Mouse (Mus musculus) heart, embryonic 16.5 days (tissue): ENCODE measurements around the gene Myo6. TPM values are rescaled to one million over a fixed set of nuclear protein-coding genes. Genes with fewer than 3 reads are reported as not detected.

Experiments
- ATAC-seq: fragments of 200-750 bp; cut with Nextera tagmentation; replicated peaks from 2 replicates; pipeline ENCODE4 v1.8.0; 2017; ENCODE audit warnings: moderate number of reproducible peaks; ENCODE audit not compliant: insufficient read depth, low FRiP score; ENCODE audit errors: extremely low read depth
- H3K27ac ChIP-seq: fragments of 300-500 bp; sonication (generic); 2 replicates; pipeline ENCODE4 v1.5.1; 2014; ENCODE audit warnings: mild to moderate bottlenecking, low read length, control low read depth, moderate library complexity
- H3K27me3 ChIP-seq: fragments of 300-500 bp; sonication (generic); 2 replicates; pipeline ENCODE4 v1.6.1; 2014; ENCODE audit warnings: low read length, mixed read lengths; ENCODE audit not compliant: control insufficient read depth, insufficient read depth
- H3K36me3 ChIP-seq: fragments of 300-500 bp; sonication (generic); 2 replicates; pipeline ENCODE4 v1.6.1; 2014; ENCODE audit not compliant: control insufficient read depth, insufficient read depth
- H3K4me1 ChIP-seq: fragments of 300-500 bp; sonication (generic); 2 replicates; pipeline ENCODE4 v1.6.1; 2014; ENCODE audit warnings: low read length, mixed read lengths; ENCODE audit not compliant: control insufficient read depth, insufficient read depth
- H3K4me2 ChIP-seq: fragments of 300-500 bp; sonication (generic); 2 replicates; pipeline ENCODE4 v1.6.1; 2014; ENCODE audit warnings: low read depth, mild to moderate bottlenecking, control low read depth, low read length
- H3K4me3 ChIP-seq: fragments of 300-500 bp; sonication (generic); 2 replicates; pipeline ENCODE4 v1.5.1; 2014; ENCODE audit warnings: mild to moderate bottlenecking, control low read depth, low read length
- H3K9ac ChIP-seq: fragments of 300-500 bp; sonication (generic); 2 replicates; pipeline ENCODE4 v1.6.1; 2014; ENCODE audit warnings: low read length, control low read depth
- H3K9me3 ChIP-seq: fragments of 300-500 bp; sonication (generic); replicated peaks from 2 replicates; pipeline ENCODE4 v1.6.1; 2016; ENCODE audit warnings: low read length; ENCODE audit not compliant: control insufficient read depth
- WGBS: fragments of 180-500 bp; shearing (Covaris S2); extraction: QIAGEN DNeasy Blood & Tissue Kit; methylation state at CpG from one replicate; pipeline ENCODE4 v1.1.7; 2014; 5-methylcytosine and 5-hydroxymethylcytosine counted together
- polyA plus RNA-seq: library from polyadenylated mRNA; unstranded; fragments of >200 nt; fragmentation: Nextera tagmentation; extraction: Ambion mirVana; gene quantifications from 2 replicates; pipeline ENCODE4 v1.2.1, GENCODE M21; 2015

Myo6 gene
- polyA plus RNA-seq, 1 experiment from 2014 or later = 10.0 TPM

- Histone ChIP-seq H3K4me1 (peaks cover 9% of the 10 kb centered on the region; the same call in 1 of the 2 replicates), H3K4me3 (no peak overlapping the region), H3K27me3 (no peaks in the 10 kb centered on the region), H3K36me3 (no peaks in the 10 kb centered on the region), H3K9ac (no peak overlapping the region; the same call in 1 of the 2 replicates), H3K4me2 (no peak overlapping the region), H3K27ac (peak overlapping the region; percentile 81), H3K9me3 (no peaks in the 10 kb centered on the region)
- 41% methylated on average over 13 of the region's 13 CpGs for WGBS
- peak; percentile 73 for ATAC-seq
These were observed 12.1 kb downstream of the Myo6 start for GRCm38 (mm10) chr9:80176696-80177478.

DNA sequence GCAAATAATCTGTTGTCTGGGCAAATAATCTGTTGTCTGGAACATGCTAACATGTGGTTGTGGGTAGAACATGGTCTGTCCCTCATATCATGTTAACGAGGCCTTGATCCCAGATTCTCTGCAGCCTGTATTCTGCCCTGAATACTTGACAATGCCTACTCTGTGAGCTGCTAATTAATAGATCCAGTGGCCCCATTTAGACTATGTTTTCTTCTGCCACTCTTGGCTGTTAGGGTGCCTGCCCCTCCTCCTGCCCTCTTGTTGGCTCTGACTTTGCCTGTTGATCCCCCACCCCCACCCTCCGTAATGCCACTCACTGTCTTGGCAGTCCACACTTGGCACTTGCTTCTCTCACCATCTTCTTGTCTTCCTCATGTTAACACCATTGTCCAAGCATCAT is 13.8 kb downstream of the Myo6 start:
- no peaks in the 10 kb centered on the region for H3K9me3 ChIP-seq
- no peaks in the 10 kb centered on the region for H3K36me3 ChIP-seq
- no peak overlapping the region for H3K4me2 ChIP-seq
- no peak overlapping the region for H3K4me3 ChIP-seq
- H3K27me3 ChIP-seq = no peaks in the 10 kb centered on the region
- no peak overlapping the region for H3K9ac ChIP-seq
- no peak overlapping the region for H3K27ac ChIP-seq
- WGBS = 77% methylated on average over 2 of the region's 2 CpGs
- peaks cover 7% of the 10 kb centered on the region; the same call in 1 of the 2 replicates for H3K4me1 ChIP-seq
- no peak for ATAC-seq

DNA sequence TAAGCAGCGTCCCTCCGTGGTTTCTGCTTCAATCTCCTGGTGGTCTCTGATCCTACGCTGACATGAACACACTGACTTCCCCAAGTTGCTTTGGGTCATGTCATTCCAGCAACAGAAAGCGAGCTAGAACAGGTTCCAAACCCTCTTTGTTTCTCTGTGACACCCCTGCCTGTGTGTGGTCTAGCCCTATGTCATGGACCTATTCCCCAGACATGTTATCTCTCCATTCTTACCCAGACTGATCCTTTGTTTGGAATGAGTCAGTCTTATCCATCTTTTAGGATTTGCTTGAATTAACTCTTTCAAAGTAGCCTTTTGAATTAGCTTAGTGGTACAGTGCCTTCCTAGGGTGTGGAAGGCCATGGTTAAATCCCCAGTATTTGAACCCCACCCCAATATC is 14.9 kb downstream of the Myo6 start:
- Histone ChIP-seq H3K27me3 (no peaks in the 10 kb centered on the region), H3K4me1 (peaks cover 7% of the 10 kb centered on the region; the same call in 1 of the 2 replicates), H3K4me3 (no peak overlapping the region), H3K9me3 (no peaks in the 10 kb centered on the region), H3K27ac (no peak overlapping the region), H3K9ac (no peak overlapping the region), H3K4me2 (no peak overlapping the region), H3K36me3 (no peaks in the 10 kb centered on the region)
- 73% methylated on average over 4 of the region's 4 CpGs for WGBS
- ATAC-seq = no peak

GRCm38 (mm10) chr9:80180771-80181170 is 15.9 kb downstream of the Myo6 start:
- H3K27ac ChIP-seq = no peak overlapping the region
- WGBS = 73% methylated on average over 5 of the region's 5 CpGs
- no peak overlapping the region for H3K4me3 ChIP-seq
- H3K36me3 ChIP-seq = no peaks in the 10 kb centered on the region
- H3K27me3 ChIP-seq = no peaks in the 10 kb centered on the region
- no peak overlapping the region for H3K4me2 ChIP-seq
- no peak overlapping the region for H3K9ac ChIP-seq
- H3K9me3 ChIP-seq = no peaks in the 10 kb centered on the region
- ATAC-seq = no peak
- peaks cover 7% of the 10 kb centered on the region; the same call in 1 of the 2 replicates for H3K4me1 ChIP-seq

DNA sequence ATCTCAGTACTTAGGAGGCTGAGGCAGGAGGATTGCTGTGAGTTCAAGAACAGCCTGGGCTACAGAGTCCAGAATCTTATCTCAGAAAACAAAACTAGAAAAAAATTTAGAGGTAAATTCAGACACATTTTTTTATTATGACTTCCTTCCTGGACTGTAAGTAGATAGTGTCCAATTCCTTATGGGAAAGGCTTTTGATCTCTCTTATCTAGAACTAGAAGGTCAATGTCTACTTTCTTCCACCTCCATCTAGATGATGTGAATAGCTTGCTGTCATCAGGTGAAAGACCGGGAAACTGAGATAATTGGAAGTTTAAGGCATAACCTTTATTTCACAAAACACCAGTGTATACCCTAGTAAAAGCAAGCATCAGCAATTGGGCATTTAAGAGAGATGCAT is 16.9 kb downstream of the Myo6 start:
- no peaks in the 10 kb centered on the region for H3K9me3 ChIP-seq
- H3K4me2 ChIP-seq = no peak overlapping the region
- H3K36me3 ChIP-seq = no peaks in the 10 kb centered on the region
- no peak overlapping the region for H3K27ac ChIP-seq
- H3K4me1 ChIP-seq = peaks cover 7% of the 10 kb centered on the region; the same call in 1 of the 2 replicates
- no peak for ATAC-seq
- WGBS = 82% methylated on average over 1 of the region's 1 CpGs
- H3K9ac ChIP-seq = no peak overlapping the region
- H3K27me3 ChIP-seq = no peaks in the 10 kb centered on the region
- H3K4me3 ChIP-seq = no peak overlapping the region

DNA sequence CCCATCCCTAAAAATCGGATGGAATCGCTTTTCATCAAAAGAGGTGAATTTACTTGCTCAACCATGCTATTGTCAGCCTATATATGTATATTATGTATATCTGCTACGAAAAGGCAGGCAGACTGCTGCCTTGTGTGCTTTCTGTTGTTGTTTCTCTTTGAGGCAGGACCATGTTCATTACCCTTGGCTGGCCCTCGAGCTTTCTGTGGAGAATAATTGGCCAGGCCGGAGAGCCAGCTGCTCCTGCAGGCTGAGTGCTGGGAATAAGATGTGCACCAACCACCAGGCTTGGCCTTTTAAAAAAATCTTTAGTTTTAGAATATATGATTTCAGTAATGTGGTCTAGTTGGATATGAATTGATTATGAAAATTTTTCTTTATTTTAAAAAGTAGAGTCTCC is 19.3 kb downstream of the Myo6 start:
- H3K4me3 ChIP-seq = no peak overlapping the region
- H3K4me1 ChIP-seq = no peaks in the 10 kb centered on the region
- ATAC-seq = no peak
- no peak overlapping the region for H3K4me2 ChIP-seq
- no peaks in the 10 kb centered on the region for H3K36me3 ChIP-seq
- H3K9ac ChIP-seq = no peak overlapping the region
- 88% methylated on average over 5 of the region's 5 CpGs for WGBS
- H3K27ac ChIP-seq = no peak overlapping the region
- H3K9me3 ChIP-seq = no peaks in the 10 kb centered on the region
- no peaks in the 10 kb centered on the region for H3K27me3 ChIP-seq

DNA sequence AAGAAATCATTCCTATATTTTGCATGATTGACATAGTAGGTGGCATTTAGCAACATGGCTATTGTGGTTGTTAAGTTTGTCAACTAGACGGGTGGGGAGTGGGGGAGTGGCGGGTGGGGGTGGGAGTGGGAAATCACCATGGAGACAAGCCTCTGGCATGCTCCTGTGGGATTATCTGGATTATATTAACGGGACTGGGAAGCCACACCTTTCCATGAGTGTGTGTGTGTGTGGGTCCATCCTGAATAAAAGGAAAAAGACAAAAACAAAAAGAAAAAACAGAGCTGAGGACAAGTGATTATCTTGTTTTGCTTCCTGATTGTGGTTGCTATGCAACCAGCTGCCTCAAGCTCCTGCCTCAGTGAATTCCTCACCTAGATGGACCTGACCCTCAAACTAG is 20.9 kb downstream of the Myo6 start:
- peak; percentile 41; the same call in 1 of the 2 replicates for ATAC-seq
- no peak overlapping the region for H3K4me3 ChIP-seq
- H3K4me1 ChIP-seq = no peaks in the 10 kb centered on the region
- H3K9me3 ChIP-seq = no peaks in the 10 kb centered on the region
- 43% methylated on average over 3 of the region's 3 CpGs for WGBS
- H3K27me3 ChIP-seq = no peaks in the 10 kb centered on the region
- H3K36me3 ChIP-seq = no peaks in the 10 kb centered on the region
- H3K9ac ChIP-seq = no peak overlapping the region
- no peak overlapping the region for H3K4me2 ChIP-seq
- H3K27ac ChIP-seq = no peak overlapping the region

GRCm38 (mm10) chr9:80186693-80187092 is 21.9 kb downstream of the Myo6 start:
- H3K9me3 ChIP-seq = no peaks in the 10 kb centered on the region
- WGBS = 91% methylated on average over 8 of the region's 8 CpGs
- H3K27ac ChIP-seq = no peak overlapping the region
- H3K4me2 ChIP-seq = no peak overlapping the region
- H3K36me3 ChIP-seq = no peaks in the 10 kb centered on the region
- H3K4me3 ChIP-seq = no peak overlapping the region
- no peaks in the 10 kb centered on the region for H3K27me3 ChIP-seq
- H3K4me1 ChIP-seq = no peaks in the 10 kb centered on the region
- no peak overlapping the region for H3K9ac ChIP-seq
- ATAC-seq = no peak

- no peak overlapping the region for H3K4me3 ChIP-seq
- WGBS = 62% methylated on average over 5 of the region's 5 CpGs
- H3K9me3 ChIP-seq = no peaks in the 10 kb centered on the region
- no peak for ATAC-seq
- no peak overlapping the region for H3K27ac ChIP-seq
- H3K27me3 ChIP-seq = no peaks in the 10 kb centered on the region
- peaks cover 10% of the 10 kb centered on the region for H3K4me1 ChIP-seq
- no peaks in the 10 kb centered on the region for H3K36me3 ChIP-seq
- H3K9ac ChIP-seq = no peak overlapping the region
- no peak overlapping the region for H3K4me2 ChIP-seq
These were observed 23.6 kb downstream of the Myo6 start for GRCm38 (mm10) chr9:80188324-80188893.
